Mouse (Mus musculus) olfactory bulb, adult 2 months (tissue): ENCODE measurements around the gene March2.

ENCODE experiments used
- CTCF ChIP-seq: fragments of 200-500 bp; IDR thresholded peaks from 2 replicates; pipeline ENCODE4 v1.5.1; 2012; ENCODE audit warnings: low read depth, mild to moderate bottlenecking, low read length, moderate library complexity; ENCODE audit not compliant: insufficient read depth
- POLR2A ChIP-seq: fragments of 200-500 bp; IDR thresholded peaks from 2 replicates; pipeline ENCODE4 v1.6.1; 2012; ENCODE audit warnings: mild to moderate bottlenecking, low read depth, low read length, moderate library complexity; ENCODE audit not compliant: insufficient read depth

GRCm38 (mm10) chr17:33718944-33719725 lies 665 bp upstream of the March2 start:
- TF ChIP-seq CTCF (no peak), POLR2A (no peak)
